Mouse (Mus musculus): ENCODE data around the gene Fhod1. TPM values are rescaled to one million over a fixed set of nuclear protein-coding genes. Genes with fewer than 3 reads are reported as not detected.
A peak's percentile ranks its signal among the peaks of the same experiment; 100 is the strongest.

The Fhod1 gene
- polyA plus RNA-seq, 1 experiment: 33.6 TPM

GRCm38 (mm10) chr8:105380308-105380707 lies 32.6 kb upstream of the Fhod1 start:
- no peak for DNase-seq
- no peak overlapping the region for H3K27ac ChIP-seq (ENCODE audit: control insufficient read depth, insufficient read depth, low read length)
- 66% methylated on average over 12 of the region's 12 CpGs for WGBS
- H3K36me3 ChIP-seq (ENCODE audit: control insufficient read depth, insufficient read depth, low read length): no peaks in the 10 kb centered on the region
- H3K4me1 ChIP-seq (replicated peaks; ENCODE audit: control insufficient read depth, insufficient read depth, low read length): no peaks in the 10 kb centered on the region
- TF ChIP-seq POLR2A (IDR thresholded peaks at IDR 0.05; ENCODE audit: control insufficient read depth, extremely low read depth, insufficient read depth, low read length, poor library complexity) (no peak), CTCF (IDR thresholded peaks at IDR 0.05; ENCODE audit: borderline replicate concordance, control insufficient read depth, extremely low read depth, insufficient read depth, low read length, poor library complexity) (no peak)
- no peaks in the 10 kb centered on the region for H3K27me3 ChIP-seq (ENCODE audit: control insufficient read depth, insufficient read depth, low read length)
- no peak overlapping the region for H3K4me3 ChIP-seq (ENCODE audit: control insufficient read depth, insufficient read depth, low read length)

DNA sequence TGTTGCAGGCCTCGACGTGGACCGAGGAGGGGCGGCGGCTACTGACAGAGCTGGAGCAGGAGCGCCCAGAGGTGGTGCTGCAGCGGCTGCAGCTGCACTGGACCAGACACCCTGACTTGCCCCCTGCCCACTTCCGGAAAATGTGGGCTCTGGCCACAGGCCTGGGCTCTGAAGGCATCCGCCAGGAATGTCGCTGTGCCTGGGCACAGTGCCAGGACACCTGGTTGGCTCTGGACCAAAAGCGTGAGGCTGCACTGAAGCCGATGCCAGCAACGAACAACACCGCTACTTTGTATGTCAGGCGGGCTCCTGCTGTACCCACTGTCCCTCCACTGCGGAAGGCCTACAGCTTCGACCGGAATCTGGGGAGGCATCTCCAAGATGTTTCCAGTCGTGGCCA lies 30.9 kb upstream of the Fhod1 start:
- no peak overlapping the region for H3K4me3 ChIP-seq (ENCODE audit: control insufficient read depth, insufficient read depth, low read length)
- H3K27me3 ChIP-seq (ENCODE audit: control insufficient read depth, insufficient read depth, low read length): no peaks in the 10 kb centered on the region
- no peak overlapping the region for H3K27ac ChIP-seq (ENCODE audit: control insufficient read depth, insufficient read depth, low read length)
- DNase-seq: no peak
- TF ChIP-seq POLR2A (IDR thresholded peaks at IDR 0.05; ENCODE audit: control insufficient read depth, extremely low read depth, insufficient read depth, low read length, poor library complexity) (no peak), CTCF (IDR thresholded peaks at IDR 0.05; ENCODE audit: borderline replicate concordance, control insufficient read depth, extremely low read depth, insufficient read depth, low read length, poor library complexity) (no peak)
- WGBS: 57% methylated on average over 19 of the region's 19 CpGs
- H3K4me1 ChIP-seq (replicated peaks; ENCODE audit: control insufficient read depth, insufficient read depth, low read length): no peaks in the 10 kb centered on the region
- H3K36me3 ChIP-seq (ENCODE audit: control insufficient read depth, insufficient read depth, low read length): no peaks in the 10 kb centered on the region

DNA sequence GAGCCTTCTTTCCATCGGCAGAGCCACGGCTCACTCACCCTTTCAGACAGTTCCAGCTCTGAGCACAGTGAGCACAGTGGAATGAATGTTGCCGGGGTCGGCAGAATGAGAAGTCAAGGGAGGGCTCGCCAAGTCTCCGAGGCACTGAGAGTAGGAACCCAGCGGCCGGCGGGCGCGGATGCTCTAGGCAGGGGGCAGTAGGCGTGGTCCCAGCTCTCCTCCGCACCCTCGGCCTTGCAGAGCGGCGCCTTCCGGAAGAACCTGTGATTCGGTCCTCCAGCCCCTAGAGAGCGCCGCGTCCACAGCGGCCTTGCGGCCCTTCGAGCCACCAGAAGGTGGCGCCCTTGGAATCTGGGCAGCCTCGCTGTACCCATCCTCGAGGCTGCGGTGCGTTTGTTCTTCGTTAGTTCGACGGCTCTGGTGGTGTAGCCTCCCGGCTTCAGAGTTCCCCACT lies 26.8 kb upstream of the Fhod1 start:
- no peak for TF ChIP-seq POLR2A (IDR thresholded peaks at IDR 0.05; ENCODE audit: control insufficient read depth, extremely low read depth, insufficient read depth, low read length, poor library complexity)
- TF ChIP-seq CTCF (IDR thresholded peaks at IDR 0.05; ENCODE audit: borderline replicate concordance, control insufficient read depth, extremely low read depth, insufficient read depth, low read length, poor library complexity): no peak
- 65% methylated on average over 33 of the region's 33 CpGs for WGBS
- Histone ChIP-seq H3K27me3 (ENCODE audit: control insufficient read depth, insufficient read depth, low read length) (no peaks in the 10 kb centered on the region), H3K4me3 (ENCODE audit: control insufficient read depth, insufficient read depth, low read length) (no peak overlapping the region), H3K4me1 (replicated peaks; ENCODE audit: control insufficient read depth, insufficient read depth, low read length) (no peaks in the 10 kb centered on the region), H3K36me3 (ENCODE audit: control insufficient read depth, insufficient read depth, low read length) (no peaks in the 10 kb centered on the region), H3K27ac (ENCODE audit: control insufficient read depth, insufficient read depth, low read length) (no peak overlapping the region)
- no peak for DNase-seq

- DNase-seq: no peak
- Histone ChIP-seq H3K4me1 (replicated peaks; ENCODE audit: control insufficient read depth, insufficient read depth, low read length) (no peaks in the 10 kb centered on the region), H3K4me3 (ENCODE audit: control insufficient read depth, insufficient read depth, low read length) (no peak within 1 kb of the TSS), H3K27ac (ENCODE audit: control insufficient read depth, insufficient read depth, low read length) (no peak within 1 kb of the TSS), H3K27me3 (ENCODE audit: control insufficient read depth, insufficient read depth, low read length) (no peaks in the 10 kb centered on the region), H3K36me3 (ENCODE audit: control insufficient read depth, insufficient read depth, low read length) (no peaks in the 10 kb centered on the region)
- 77% methylated on average over 2 of the region's 2 CpGs for WGBS
- no peak for TF ChIP-seq CTCF (IDR thresholded peaks at IDR 0.05; ENCODE audit: borderline replicate concordance, control insufficient read depth, extremely low read depth, insufficient read depth, low read length, poor library complexity)
- no peak for TF ChIP-seq POLR2A (IDR thresholded peaks at IDR 0.05; ENCODE audit: control insufficient read depth, extremely low read depth, insufficient read depth, low read length, poor library complexity)
These were observed 25.3 kb upstream of the Fhod1 start, which contains the start of gene Plekhg4 for GRCm38 (mm10) chr8:105373032-105373431. Gene Plekhg4 (plus strand): TSS chr8:105373274.

GRCm38 (mm10) chr8:105372473-105372872 lies 24.7 kb upstream of the Fhod1 start:
- DNase-seq: no peak
- no peaks in the 10 kb centered on the region for H3K4me1 ChIP-seq (replicated peaks; ENCODE audit: control insufficient read depth, insufficient read depth, low read length)
- WGBS: 89% methylated on average over 9 of the region's 9 CpGs
- TF ChIP-seq CTCF (IDR thresholded peaks at IDR 0.05; ENCODE audit: borderline replicate concordance, control insufficient read depth, extremely low read depth, insufficient read depth, low read length, poor library complexity): no peak
- TF ChIP-seq POLR2A (IDR thresholded peaks at IDR 0.05; ENCODE audit: control insufficient read depth, extremely low read depth, insufficient read depth, low read length, poor library complexity): no peak
- H3K36me3 ChIP-seq (ENCODE audit: control insufficient read depth, insufficient read depth, low read length): no peaks in the 10 kb centered on the region
- H3K4me3 ChIP-seq (ENCODE audit: control insufficient read depth, insufficient read depth, low read length): no peak overlapping the region
- no peaks in the 10 kb centered on the region for H3K27me3 ChIP-seq (ENCODE audit: control insufficient read depth, insufficient read depth, low read length)
- no peak overlapping the region for H3K27ac ChIP-seq (ENCODE audit: control insufficient read depth, insufficient read depth, low read length)

DNA sequence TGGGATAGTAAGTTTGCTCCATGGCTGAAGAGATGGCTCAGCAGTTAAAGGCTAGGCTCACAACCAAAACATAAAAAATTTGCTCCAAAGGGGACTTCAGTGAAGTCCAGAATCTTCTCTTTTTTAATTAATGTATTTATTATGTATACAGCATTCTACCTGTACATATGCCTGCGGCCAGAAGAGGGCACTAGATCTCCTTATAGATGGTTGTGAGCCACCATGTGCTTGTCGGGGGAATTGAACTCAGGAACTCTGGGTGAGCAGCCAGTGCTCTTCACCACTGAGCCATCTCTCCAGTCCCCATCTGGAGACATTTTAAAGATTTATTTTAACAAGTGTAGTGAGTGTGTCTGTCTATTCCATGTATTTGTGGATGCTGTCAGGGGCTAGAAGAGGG lies 19.4 kb upstream of the Fhod1 start:
- WGBS: 62% methylated on average over 2 of the region's 2 CpGs
- DNase-seq: peak; percentile 22

More for the DNA sequence above, 19.4 kb upstream of the Fhod1 start:
- Histone ChIP-seq H3K36me3 (ENCODE audit: control insufficient read depth, insufficient read depth, low read length) (no peaks in the 10 kb centered on the region), H3K4me3 (ENCODE audit: control insufficient read depth, insufficient read depth, low read length) (no peak overlapping the region), H3K27me3 (ENCODE audit: control insufficient read depth, insufficient read depth, low read length) (no peaks in the 10 kb centered on the region), H3K4me1 (replicated peaks; ENCODE audit: control insufficient read depth, insufficient read depth, low read length) (no peaks in the 10 kb centered on the region), H3K27ac (ENCODE audit: control insufficient read depth, insufficient read depth, low read length) (no peak overlapping the region)
- TF ChIP-seq CTCF (IDR thresholded peaks at IDR 0.05; ENCODE audit: borderline replicate concordance, control insufficient read depth, extremely low read depth, insufficient read depth, low read length, poor library complexity): no peak
- TF ChIP-seq POLR2A (IDR thresholded peaks at IDR 0.05; ENCODE audit: control insufficient read depth, extremely low read depth, insufficient read depth, low read length, poor library complexity): no peak

Data from thymus, adult 2 months (tissue).